Mouse (Mus musculus): Measurements from ENCODE around the gene Hacd3. TPM values are rescaled to one million over a fixed set of nuclear protein-coding genes. Genes with fewer than 3 reads are reported as not detected.

Gene Hacd3
- 840 TPM for polyA plus RNA-seq (2014; fragmentation: Illumina TruSeq; extraction: RNeasy Lipid Tissue Mini Kit (QIAGEN cat#74804); ENCODE audit: low read depth, low replicate concordance)

DNA sequence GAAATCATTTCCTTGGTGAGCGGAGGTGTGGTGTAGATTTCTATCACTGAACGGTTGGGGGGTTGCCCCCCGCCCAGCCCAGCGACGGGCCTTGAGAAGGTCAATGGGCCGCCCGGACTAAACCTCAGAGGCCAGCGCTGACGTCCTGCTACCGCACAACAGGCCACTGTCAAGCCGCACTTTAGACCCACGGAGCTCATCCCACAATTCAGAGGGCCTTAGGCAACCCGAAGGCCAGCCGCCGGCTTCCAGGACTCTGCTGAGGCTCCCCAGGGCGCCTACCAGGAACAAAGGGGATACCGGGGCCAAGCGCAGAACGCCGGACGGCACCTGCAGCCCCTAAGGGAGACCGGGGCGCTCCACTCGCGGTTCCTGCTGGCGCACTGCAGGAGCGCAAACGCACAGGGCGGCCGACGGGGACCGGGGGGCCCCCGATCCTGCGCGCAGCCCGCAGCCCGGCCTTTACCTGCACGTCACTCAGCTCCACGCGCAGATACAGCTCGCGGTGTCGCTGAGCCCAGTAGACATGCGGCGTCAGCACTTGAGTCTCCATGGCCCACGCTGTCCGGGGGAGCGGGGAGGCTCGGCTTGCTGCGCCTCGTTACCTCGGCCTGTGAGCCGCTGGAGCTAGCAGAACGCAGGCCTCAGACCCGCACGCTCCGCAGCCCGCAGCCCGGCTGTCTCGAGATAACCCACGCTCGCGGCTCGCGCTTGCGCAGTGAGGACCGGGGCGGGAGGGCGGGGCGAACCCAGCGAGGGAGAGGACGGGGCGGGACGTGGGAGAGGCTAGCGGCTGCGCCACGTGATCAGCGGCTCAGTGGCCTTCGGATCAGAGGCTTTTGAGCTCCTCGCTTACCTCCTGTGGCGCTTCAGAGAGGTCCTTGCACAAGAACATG lies at the start of gene Hacd3:
TSS of gene Hacd3 (minus strand) at position 703 of the 896 bp plus-strand sequence.

DNA sequence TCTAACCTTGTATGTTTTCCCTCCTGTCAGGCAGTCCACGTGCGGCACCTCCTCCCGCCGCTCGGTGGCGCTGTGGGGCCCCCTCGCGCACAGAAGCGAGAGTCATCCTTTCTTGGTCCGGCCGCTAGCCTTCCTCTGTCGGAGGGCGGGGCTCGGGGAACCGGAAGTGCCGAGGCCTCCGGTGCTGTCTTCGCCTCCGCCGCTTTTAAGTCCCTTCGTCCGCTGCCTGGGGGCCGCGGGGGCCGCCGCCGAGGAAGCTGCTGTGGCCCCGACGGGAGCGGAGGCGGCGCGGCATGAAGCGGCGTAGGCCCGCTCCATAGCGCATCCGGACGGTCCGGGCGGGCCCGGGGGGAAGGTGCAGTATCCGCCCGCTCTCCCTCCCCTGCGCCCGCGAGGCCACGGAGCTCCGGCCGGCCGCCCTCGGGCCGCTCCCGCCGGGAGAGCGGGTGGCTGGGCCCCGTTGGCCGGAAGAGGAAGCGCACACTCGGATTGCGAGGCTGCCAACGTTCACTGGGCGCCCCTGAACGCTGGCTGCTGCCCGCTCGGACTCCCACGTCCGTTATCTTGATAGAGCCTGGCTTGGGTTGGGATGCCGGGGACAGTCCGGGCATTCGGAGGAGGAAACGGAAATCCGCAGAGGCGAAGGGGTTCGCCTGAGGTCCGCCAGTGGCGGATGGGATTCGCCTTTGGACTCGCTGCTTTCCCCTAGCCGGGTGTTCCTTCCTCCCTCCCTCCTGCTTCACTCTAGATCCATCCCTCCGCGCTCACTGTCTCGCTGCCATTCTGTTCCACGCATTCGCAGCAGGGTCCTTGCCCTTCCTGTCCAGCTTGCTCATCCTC lies 11.0 kb upstream of the Hacd3 start, which contains the start of gene Dpp8:
TSS of gene Dpp8 (plus strand) at position 146 of the 840 bp plus-strand sequence.

DNA sequence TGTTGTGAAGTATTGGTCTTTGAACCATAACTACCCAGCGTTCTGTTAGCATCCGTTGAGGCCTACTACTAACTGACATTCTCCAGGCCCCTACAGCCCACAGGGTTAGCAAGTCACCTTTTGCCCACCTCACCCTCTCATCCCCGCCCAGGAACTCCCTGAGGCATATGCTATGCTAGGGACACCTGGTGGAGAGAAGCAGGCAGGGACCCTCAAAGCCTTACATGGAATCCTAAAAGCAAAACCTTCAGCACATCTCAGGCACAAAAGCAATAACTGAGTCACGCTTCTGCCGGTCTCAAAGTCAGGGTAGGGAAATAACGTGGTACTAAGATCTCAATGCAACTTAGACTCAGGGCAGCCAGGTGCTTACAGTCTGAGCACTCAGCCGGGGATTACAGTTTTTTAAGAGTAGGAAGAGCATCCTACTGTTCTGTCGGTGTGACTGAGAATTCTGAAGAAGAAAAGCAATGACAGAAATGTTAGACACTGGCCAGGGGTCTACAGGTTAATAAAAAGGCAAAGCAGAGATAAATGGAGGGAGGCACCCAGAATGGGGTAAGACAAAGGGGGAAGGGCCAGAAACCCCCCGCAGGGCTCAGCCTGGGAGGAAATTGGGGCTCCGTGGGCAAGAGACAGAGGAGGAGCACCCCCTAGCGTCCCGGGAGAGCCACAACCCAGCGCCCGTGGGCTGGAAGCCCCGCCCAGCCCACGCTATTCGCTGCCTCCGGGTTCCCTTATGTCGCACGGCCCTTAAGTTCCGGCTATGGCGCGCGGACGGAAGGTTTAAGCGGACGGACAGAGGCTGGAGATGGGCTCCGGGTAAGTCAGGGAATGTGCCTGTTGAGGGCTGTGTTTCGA lies 61.1 kb downstream of the Hacd3 start, which contains the start of gene Ints14:
TSS of gene Ints14 (plus strand) at position 789 of the 861 bp plus-strand sequence.

DNA sequence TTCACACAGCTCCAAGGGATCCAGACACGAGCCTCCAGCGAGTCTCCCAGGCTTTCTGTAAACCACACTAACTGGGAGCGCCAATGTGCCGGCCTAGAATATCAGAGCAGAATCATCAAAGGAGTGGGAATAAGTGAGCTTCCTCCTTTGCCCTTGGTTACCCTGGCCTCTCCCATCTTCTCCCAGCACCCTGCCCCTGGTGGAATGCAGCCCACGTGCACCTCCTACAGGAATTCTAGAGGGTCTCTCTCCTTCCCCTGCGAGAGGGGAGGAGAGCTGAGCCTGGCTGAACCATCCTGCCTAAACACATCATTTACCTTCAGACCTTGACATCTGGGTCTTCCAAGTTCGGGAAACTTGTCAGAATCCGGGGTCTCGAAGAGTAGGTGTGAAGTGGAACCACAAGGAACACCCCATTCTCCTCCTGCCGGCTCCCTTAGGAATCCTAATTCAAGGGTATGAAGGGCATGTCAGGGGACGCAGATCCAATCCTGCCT lies 70.3 kb downstream of the Hacd3 start, which contains the start of gene Slc24a1:
TSS of gene Slc24a1 (minus strand) at position 447 of the 497 bp plus-strand sequence.

Other genes with a start within 250 kb of the Hacd3 start
- 32.3 TPM for gene Dennd4a, start 210.4 kb downstream of the Hacd3 start, polyA plus RNA-seq (2014; fragmentation: Illumina TruSeq; extraction: RNeasy Lipid Tissue Mini Kit (QIAGEN cat#74804); ENCODE audit: low read depth, low replicate concordance)
- not detected for gene Slc24a1, start 70.1 kb downstream of the Hacd3 start, polyA plus RNA-seq (2014; fragmentation: Illumina TruSeq; extraction: RNeasy Lipid Tissue Mini Kit (QIAGEN cat#74804); ENCODE audit: low read depth, low replicate concordance)
- 23.4 TPM for gene Ints14, start 60.8 kb downstream of the Hacd3 start, polyA plus RNA-seq (2014; fragmentation: Illumina TruSeq; extraction: RNeasy Lipid Tissue Mini Kit (QIAGEN cat#74804); ENCODE audit: low read depth, low replicate concordance)
- gene Dpp8, start 10.7 kb upstream of the Hacd3 start, polyA plus RNA-seq (2014; fragmentation: Illumina TruSeq; extraction: RNeasy Lipid Tissue Mini Kit (QIAGEN cat#74804); ENCODE audit: low read depth, low replicate concordance), result 216 TPM
- gene Igdcc4, start 79.8 kb upstream of the Hacd3 start, polyA plus RNA-seq (2014; fragmentation: Illumina TruSeq; extraction: RNeasy Lipid Tissue Mini Kit (QIAGEN cat#74804); ENCODE audit: low read depth, low replicate concordance), result 19.7 TPM
- gene Igdcc3, start 119.5 kb upstream of the Hacd3 start, polyA plus RNA-seq (2014; fragmentation: Illumina TruSeq; extraction: RNeasy Lipid Tissue Mini Kit (QIAGEN cat#74804); ENCODE audit: low read depth, low replicate concordance), result not detected
- 11.4 TPM for gene Parp16, start 173.7 kb upstream of the Hacd3 start, polyA plus RNA-seq (2014; fragmentation: Illumina TruSeq; extraction: RNeasy Lipid Tissue Mini Kit (QIAGEN cat#74804); ENCODE audit: low read depth, low replicate concordance)
- 2.6 TPM for gene Cilp, start 243.5 kb upstream of the Hacd3 start, polyA plus RNA-seq (2014; fragmentation: Illumina TruSeq; extraction: RNeasy Lipid Tissue Mini Kit (QIAGEN cat#74804); ENCODE audit: low read depth, low replicate concordance)

Measured in adrenal gland, adult 10 weeks (tissue).